Mouse (Mus musculus) adrenal gland, adult 2 months (tissue): Measurements from ENCODE around the gene Mpp6. TPM values are rescaled to one million over a fixed set of nuclear protein-coding genes. Genes with fewer than 3 reads are reported as not detected.
A peak's percentile ranks its signal among the peaks of the same experiment; 100 is the strongest.

ENCODE experiments used
- DNase-seq: peaks from one replicate; pipeline ENCODE4 v3.0.0; 2021
- long read RNA-seq: library from polyadenylated mRNA; stranded (forward); transcript quantifications from one replicate; pipeline ENCODE4 v2.0.0, GENCODE M21; 2021
- polyA plus RNA-seq: library from polyadenylated mRNA; depleted of rRNA; stranded (reverse); fragments of >200 nt; gene quantifications from 2 replicates; pipeline ENCODE4 v1.2.3, GENCODE M21; 2012; rRNA removed
- total RNA-seq, 2 experiments: library from RNA; stranded (reverse); gene quantifications; 2 replicates each; pipeline ENCODE4 v1.2.3; 2021

The Mpp6 gene
- 10 to 100 TPM; 27.8 to 34.1 TPM for total RNA-seq
- polyA plus RNA-seq, result 0.61 and 1.1 TPM in 2 replicates
- long read RNA-seq, transcript Mpp6-202 (13 exons, 2,161 nt), result major isoform, 19 of 31 reads
- long read RNA-seq, partial matches to known transcripts, result 0 of 31 reads
- long read RNA-seq, other reads (novel, unspliced or antisense), result 9 of 31 reads

GRCm38 (mm10) chr6:50109757-50110378, at the start of gene Mpp6:
Gene Mpp6 (plus strand): TSS chr6:50110241.
- peak; percentile 91 for DNase-seq

DNA sequence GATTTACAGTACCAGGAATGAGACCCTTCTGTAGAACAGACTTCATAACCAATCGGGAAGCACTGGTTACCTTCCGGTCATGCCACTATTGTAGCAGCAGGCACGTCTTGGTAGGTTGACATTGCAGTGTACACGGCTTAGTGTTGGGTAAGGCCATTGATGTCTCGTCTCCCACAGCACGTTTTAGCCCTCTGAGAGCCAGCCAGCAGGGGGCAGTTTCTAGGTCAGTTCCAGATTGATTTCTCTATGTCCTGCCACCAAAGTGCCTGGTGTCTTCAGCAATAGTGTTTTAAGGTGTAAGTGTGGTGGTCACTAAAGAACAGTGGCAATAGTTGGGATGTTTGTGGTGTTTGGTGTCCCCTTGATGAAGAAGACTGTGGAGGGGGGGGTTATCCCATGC, 43.9 kb upstream of the Mpp6 start:
- no peak for DNase-seq

DNA sequence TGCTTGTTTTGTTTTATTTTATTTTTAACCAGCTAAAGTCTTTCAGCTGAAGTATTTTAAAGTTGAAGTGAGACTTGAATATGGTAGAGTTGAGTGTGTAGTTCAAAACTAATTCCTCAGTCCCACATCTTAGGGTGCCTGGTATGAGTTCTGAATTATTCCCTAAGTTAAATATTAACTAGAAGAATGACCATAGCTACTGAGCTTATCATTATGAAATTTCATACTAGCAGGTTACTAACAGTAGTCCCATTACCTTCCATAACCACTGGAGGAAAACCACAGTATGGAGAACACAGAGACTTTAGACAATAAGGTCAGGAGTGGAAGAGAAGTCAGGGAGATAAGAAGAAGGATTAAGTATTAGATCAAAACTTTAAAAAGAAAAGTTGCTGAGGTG, 41.6 kb upstream of the Mpp6 start:
- DNase-seq, result no peak

DNA sequence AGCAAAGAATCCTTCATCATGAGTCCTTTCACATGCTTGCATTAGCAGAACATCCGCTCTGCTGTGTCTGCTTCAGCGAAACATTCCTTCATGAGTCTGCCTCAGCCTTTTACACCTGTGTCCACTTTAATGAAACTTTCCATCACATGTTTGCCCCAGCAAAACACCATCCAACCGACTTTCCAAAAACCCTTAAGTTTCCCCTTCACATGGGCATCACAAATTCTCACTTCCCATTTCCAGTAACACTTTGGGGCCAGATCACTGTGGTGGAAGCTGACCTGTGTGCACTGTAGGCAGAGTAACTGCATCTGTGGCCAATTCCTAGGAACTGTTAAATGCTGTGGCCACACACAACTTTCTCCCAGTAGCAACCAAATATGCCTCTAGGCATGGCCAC, 34.8 kb upstream of the Mpp6 start:
- DNase-seq, result no peak

GRCm38 (mm10) chr6:50076473-50076872, 33.6 kb upstream of the Mpp6 start:
- DNase-seq, result no peak

- no peak for DNase-seq
Measured at GRCm38 (mm10) chr6:50080431-50080830, 29.6 kb upstream of the Mpp6 start.

DNA sequence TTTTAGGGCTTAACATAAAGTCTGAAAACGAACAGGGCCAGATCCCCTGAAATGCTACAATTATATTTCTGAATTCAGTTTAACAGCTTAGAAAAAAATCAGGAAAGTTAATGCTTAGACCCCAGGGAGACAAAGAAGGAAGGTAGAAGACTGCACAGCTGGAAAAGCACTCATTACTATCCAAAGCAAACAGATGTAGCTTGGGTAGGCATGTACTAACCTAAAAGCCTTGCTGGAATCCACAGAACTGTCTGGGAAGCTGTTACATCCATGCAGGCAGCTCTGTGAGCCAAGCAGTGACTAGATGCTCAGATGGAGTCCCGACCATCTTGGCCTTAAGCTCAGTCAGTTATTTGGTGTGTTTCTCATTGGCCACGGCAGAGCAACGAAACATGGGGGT, 24.8 kb upstream of the Mpp6 start:
- no peak for DNase-seq

DNA sequence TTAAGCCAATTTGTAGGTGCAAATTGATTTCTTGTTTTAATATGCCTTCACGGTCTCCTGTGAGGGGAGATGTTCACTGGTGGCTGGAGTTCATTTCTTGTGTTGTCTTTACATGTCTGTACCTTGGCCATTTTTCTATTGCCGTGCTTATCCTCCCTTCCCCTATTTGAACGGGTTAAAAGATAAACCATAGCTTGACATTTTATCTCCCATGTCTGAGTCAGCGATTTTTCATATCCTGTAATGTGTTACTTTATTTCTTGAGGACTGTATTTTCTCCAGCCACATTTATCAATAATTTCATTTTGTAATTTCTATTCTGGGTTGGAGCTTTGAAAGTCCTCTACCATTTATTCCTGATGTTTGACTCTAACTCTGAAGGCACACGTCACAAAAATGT, 20.7 kb upstream of the Mpp6 start:
- DNase-seq, result no peak

- no peak for DNase-seq
Measured at GRCm38 (mm10) chr6:50090221-50090620, 19.8 kb upstream of the Mpp6 start.

DNA sequence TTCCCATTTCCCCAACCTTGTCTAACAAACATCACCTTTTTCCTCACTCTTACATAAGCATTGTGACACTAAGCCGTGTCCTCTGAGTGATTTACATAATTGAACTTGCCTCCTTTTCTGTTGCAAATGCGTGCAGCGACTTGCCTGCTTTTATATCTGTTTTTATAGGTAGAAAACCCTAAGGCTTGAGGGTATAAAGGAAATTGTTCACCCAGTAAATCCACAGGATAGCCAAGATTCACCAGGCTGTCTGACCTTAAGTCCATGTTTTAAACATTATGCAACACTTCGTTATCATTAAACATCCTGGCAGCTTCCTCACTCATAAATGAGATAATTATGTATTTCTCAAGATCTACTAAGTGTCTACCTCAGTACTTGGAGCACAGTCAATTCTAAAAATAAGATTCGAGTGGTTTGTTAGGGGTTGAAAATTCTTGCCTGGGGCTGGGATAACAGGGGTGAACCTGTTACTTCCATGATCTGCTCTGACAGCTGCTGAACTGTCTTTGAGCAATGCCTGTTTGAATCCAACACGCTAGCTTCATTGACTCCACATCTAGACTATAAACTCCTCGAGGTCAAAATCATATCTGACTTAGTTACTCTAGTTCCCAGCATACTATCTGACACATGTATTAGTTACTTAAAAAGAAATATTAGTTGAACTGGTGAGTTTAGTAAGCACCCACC, 18.4 kb upstream of the Mpp6 start:
- DNase-seq, result no peak

DNA sequence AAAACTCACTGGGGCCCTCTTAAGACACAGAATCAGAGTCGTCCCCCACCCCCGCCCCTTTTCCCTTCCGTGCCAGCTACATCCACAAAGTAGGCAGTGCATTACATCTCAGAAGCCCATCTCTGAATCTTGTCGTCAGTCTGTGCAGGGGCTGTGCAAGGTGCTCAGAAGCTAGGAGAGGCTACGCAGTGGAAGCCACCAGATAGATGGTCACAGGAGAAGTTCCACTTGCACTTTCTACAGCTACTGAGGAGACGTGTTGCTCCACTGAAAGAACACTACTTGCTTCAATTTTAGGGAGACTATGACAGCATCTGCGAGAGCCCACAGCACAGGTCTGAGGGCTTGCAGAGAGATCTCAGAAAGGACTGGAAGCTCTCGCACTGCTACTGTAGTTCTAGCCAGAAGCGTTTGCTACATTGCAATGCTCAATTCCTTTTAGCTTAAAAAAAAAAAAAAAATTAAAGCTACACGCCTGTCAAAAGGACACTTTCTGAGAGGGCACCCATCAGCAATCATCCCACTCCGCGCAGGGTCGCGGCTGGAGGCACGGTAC, 762 bp upstream of the Mpp6 start:
- DNase-seq, result no peak

- no peak for DNase-seq
Measured at GRCm38 (mm10) chr6:50110379-50110941, 419 bp downstream of the Mpp6 start.

DNA sequence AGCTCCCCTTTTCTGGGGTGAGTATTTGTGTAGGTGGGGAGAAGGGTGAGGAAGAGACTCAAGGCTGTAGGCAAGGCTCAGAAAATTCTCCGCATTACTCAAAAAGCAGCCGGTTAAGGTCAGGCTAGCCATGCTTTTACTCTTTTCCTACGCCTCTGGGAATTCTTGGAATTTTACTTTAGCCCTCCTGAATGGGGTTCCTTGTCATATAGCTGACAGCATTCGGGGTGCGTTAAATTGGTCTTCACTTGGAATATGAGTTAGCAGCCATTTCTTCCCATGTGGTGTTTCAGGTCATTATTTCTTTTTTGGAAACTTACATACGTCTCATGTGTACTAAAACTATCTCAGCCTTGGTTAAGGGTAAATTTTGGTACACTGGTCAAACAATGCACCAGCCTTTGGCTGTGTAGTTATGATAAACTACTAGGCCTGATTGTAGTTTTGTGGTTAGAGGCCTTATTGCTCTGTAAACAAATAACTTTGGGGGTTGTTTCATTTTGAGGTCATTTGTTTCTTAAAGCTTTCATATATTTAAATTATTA, 1.1 kb downstream of the Mpp6 start:
- DNase-seq, result peak; percentile 5

GRCm38 (mm10) chr6:50112775-50113174, 2.7 kb downstream of the Mpp6 start:
- DNase-seq, result peak; percentile 94

GRCm38 (mm10) chr6:50114280-50114679, 4.2 kb downstream of the Mpp6 start:
- DNase-seq, result peak; percentile 7

DNA sequence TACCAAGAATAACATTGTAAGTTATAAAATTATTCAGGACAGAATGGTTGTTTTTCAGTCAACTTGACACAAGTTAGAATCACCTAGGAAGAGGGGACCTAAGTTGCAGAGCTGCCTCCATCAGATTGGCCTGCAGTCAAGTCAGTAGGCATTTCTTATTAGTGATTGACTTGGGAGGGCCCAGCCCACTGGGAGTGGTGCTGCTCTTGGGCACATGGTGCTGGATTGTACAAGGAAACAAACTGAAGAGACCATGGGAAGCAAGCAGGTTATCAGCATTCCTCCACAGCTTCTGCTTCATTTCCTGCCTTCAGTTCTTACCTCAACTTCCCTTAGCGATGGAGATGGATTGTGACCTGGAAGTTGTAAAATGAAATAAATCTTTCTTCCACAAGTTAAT, 10.9 kb downstream of the Mpp6 start:
- no peak for DNase-seq

DNA sequence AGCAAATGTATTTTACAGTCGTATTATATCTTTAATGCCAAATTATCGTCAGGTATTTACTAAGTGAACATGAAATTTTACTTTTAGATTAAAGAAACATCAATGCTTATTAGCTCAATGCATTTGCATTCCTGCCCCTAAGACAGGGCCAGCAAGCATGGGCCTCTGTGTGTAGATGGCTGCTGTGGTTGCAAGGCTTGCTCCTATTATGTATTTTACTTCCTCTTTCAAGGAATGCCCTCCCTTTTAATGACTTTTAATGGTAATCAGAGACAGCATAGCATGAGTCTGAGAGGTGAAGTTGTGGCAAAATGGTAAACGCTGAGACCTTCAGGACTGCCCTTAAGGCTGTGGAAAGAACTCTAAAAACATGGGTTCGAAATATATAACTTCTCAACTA, 12.8 kb downstream of the Mpp6 start:
- DNase-seq, result no peak

DNA sequence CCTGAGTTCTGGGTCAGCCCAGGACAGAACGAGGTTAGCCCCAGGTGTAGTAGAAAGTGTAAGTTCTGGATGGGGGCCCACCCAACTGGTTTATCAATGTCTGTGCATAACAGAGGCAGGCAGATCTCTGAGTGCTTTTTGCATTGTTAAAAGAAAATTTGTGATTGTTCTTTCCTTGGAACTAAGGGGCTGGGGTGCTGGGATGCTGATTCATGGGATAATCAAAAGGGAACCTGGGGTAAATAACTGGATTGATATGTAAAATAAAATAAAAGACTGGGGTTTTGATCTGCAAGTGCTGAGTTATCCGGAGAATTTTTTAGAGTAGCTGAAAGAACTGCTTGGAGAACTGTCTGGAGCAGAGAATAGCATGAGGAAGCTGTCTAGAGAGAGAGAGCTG, 14.2 kb downstream of the Mpp6 start:
- DNase-seq, result no peak

- DNase-seq, result no peak
Measured at GRCm38 (mm10) chr6:50126331-50126730, 16.3 kb downstream of the Mpp6 start.

DNA sequence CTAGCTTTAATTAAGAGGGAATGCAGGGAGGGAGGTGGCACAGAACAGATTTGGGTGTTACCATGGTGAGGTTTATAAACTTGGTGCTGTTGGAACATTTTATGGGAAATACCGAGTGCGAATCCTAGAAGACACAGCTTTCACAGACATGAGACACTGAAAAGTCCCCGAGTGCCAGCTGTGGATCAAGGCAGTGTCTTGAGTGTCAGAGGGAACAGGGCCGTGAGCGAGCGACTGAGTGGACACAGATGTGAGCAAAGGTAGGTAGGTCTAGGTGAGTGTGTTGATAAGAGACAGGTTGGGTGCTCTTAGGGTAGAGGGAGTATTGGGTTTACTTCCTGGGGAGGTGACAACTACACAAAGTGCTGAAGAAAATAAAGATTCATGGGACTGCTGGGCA, 17.5 kb downstream of the Mpp6 start:
- no peak for DNase-seq

- no peak for DNase-seq
Measured at GRCm38 (mm10) chr6:50137651-50138050, 27.6 kb downstream of the Mpp6 start.

- no peak for DNase-seq
Measured at GRCm38 (mm10) chr6:50139526-50139925, 29.5 kb downstream of the Mpp6 start.

DNA sequence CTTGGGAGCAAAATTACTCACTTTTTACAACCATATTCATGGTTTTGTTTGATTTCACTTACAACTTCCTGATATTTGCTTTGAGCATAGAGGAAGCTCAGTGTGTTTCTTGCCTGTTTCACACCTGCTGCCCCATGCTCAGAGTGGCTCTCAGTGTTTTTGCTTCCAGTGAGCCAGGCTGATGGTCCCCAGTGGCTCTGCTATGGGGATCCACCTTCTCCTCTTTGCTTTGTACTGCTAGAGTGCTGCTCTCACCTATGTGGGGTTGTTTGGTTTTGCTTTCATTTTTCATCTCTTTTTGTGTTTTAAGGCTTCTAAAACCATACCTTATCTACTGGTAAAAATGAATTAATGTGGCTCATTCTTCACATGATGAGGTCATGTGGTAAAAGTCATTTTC, 36.1 kb downstream of the Mpp6 start:
- no peak for DNase-seq
